ENCODE assay signal across 8 mouse cellular contexts in the genomic region with DNA sequence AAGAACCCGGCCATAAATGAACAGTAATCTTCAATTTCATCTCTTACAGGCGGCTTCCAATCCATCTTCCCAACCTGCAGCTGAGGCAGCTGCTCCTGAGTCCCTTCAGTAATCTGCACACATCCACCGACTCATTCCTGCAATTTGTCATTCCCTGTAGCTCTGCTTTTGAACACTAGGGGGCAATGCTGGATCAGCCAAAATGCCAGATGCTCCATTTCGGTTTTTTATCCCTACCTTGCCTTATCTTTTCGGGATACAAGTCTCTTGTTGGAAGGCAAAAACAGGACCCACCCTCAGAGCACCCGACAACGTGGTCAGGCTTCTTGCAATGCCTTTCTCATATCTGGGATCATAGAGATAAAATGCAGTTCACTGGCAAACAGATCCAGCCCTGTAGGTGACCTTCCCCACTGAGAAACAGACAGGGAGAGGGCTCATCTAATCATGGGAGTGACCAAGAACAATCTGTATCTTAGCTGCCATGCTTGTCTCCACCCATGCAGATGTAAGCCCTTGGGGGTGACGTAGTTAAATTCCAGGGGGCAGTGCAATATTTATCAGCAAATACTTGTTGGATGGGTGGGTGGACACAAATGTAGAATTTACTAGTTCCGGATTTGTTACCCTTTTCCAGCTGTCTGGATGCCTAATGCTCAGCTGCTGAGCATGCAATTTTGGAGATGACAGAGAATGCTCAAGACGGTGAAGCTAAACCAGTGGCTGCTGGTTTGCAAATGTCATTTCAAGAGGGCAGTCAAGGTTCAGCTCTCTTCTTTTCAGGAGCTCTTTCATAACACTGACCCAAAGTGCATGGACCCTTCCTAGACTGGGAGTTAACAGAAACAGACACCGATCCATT.
DNase-seq lines count a peak whose midpoint lies in the region; ATAC-seq lines count a peak whose summit lies in the region.

No protein-coding gene starts in this region.

- 0 out of 2 replicates have a peak, but pooled peaks cover 6% of the 10 kb centered on the region for H3K27me3 ChIP-seq in hindbrain, embryonic 13.5 days
- peaks cover 10% of the 10 kb centered on the region; the same call in 1 of the 2 replicates for H3K27me3 ChIP-seq in lung, embryonic 15.5 days

- H3K4me1 ChIP-seq in hindbrain, embryonic 13.5 days (replicated peaks): peaks cover 36% of the 10 kb centered on the region
- peaks cover 8% of the 10 kb centered on the region for H3K4me1 ChIP-seq in lung, embryonic 15.5 days

- no peak overlapping the region for H3K4me3 ChIP-seq in hindbrain, embryonic 13.5 days
- no peak overlapping the region for H3K4me3 ChIP-seq in lung, embryonic 15.5 days

- H3K9ac ChIP-seq in hindbrain, embryonic 13.5 days: no peak overlapping the region
- H3K9ac ChIP-seq in lung, embryonic 15.5 days: no peak overlapping the region

- peak; percentile 70 for DNase-seq in adipocyte (ENCODE audit: low spot score)
- peak; percentile 87 to 93 for DNase-seq in cerebellum, postnatal 10 days
- DNase-seq in frontal cortex, postnatal 25 days (ENCODE audit: low spot score in 2 of 2): peak; percentile 72 to 81
- peak; percentile 88 to 90 for DNase-seq in layer of hippocampus, postnatal 10 days (ENCODE audit: low spot score in 2 of 2)
- DNase-seq in retina, embryonic 14.5 days (ENCODE audit: low spot score): peak; percentile 91

- no peaks in the 10 kb centered on the region for H3K36me3 ChIP-seq in hindbrain, embryonic 13.5 days
- no peaks in the 10 kb centered on the region for H3K36me3 ChIP-seq in lung, embryonic 15.5 days

- H3K9me3 ChIP-seq in hindbrain, embryonic 13.5 days: no peaks in the 10 kb centered on the region
- no peaks in the 10 kb centered on the region for H3K9me3 ChIP-seq in lung, embryonic 15.5 days

- ATAC-seq in hindbrain, embryonic 13.5 days (ENCODE audit: low FRiP score): peak; percentile 47; the same call in 1 of the 2 replicates
- no peak; the same call in 1 of the 2 replicates for ATAC-seq in lung, embryonic 15.5 days (ENCODE audit: borderline replicate concordance, extremely low read depth, low FRiP score, low TSS enrichment)
- no peak for ATAC-seq in megakaryocyte, adult 5-6 weeks (ENCODE audit: poor library complexity, severe bottlenecking)

- H3K4me2 ChIP-seq in hindbrain, embryonic 13.5 days: peak overlapping the region; percentile 26; the same call in 1 of the 2 replicates
- H3K4me2 ChIP-seq in lung, embryonic 15.5 days: peak overlapping the region; percentile 32

- WGBS in hindbrain, embryonic 13.5 days: 31% methylated on average over 11 of the region's 11 CpGs
- WGBS in lung, embryonic 15.5 days: 16% methylated on average over 11 of the region's 11 CpGs

- peak overlapping the region; percentile 26; the same call in 1 of the 2 replicates for H3K27ac ChIP-seq in hindbrain, embryonic 13.5 days
- no peak overlapping the region for H3K27ac ChIP-seq in lung, embryonic 15.5 days
